Mouse (Mus musculus): ENCODE results near the gene Kctd14. TPM values are rescaled to one million over a fixed set of nuclear protein-coding genes. Genes with fewer than 3 reads are reported as not detected.

Gene Kctd14
- polyA plus RNA-seq, 1 experiment = not detected

GRCm38 (mm10) chr7:97492420-97492819 lies 41.3 kb downstream of the Kctd14 start:
- H3ac ChIP-seq (ENCODE audit: control insufficient read depth, insufficient read length, low read depth) = no peak overlapping the region
- peaks cover 5% of the 10 kb centered on the region for H3K36me3 ChIP-seq (ENCODE audit: control insufficient read depth, insufficient read depth)
- H3K79me3 ChIP-seq (ENCODE audit: low read depth) = no peaks in the 10 kb centered on the region
- TF ChIP-seq FOSL1 (IDR thresholded peaks at IDR 0.05; ENCODE audit: insufficient read depth, low read length, poor library complexity, severe bottlenecking) = no peak
- TF ChIP-seq MYOD1 (IDR thresholded peaks at IDR 0.05; ENCODE audit: control insufficient read depth, insufficient read length, low read depth) = no peak
- no peak for TF ChIP-seq MYOG (IDR thresholded peaks at IDR 0.05; ENCODE audit: control insufficient read depth, extremely low read depth, insufficient read length)
- TF ChIP-seq CEBPB (IDR thresholded peaks at IDR 0.05; ENCODE audit: low read depth) = no peak
- no peak for TF ChIP-seq MAX (IDR thresholded peaks at IDR 0.05)
- no peak for TF ChIP-seq CTCF (IDR thresholded peaks at IDR 0.05; ENCODE audit: control insufficient read depth, insufficient read depth, insufficient read length)
- no peak for TF ChIP-seq USF1 (IDR thresholded peaks at IDR 0.05; ENCODE audit: low read depth)
- no peaks in the 10 kb centered on the region for H3K79me2 ChIP-seq (ENCODE audit: control insufficient read depth, insufficient read depth)
- no peak overlapping the region for H3K4me3 ChIP-seq (ENCODE audit: insufficient read depth, poor library complexity, severe bottlenecking)
- H3K27me3 ChIP-seq (ENCODE audit: control insufficient read depth, insufficient read depth, insufficient read length) = no peaks in the 10 kb centered on the region

GRCm38 (mm10) chr7:97495052-97495451 lies 43.9 kb downstream of the Kctd14 start:
- H3K36me3 ChIP-seq (ENCODE audit: control insufficient read depth, insufficient read depth) = peaks cover 5% of the 10 kb centered on the region
- TF ChIP-seq CTCF (IDR thresholded peaks at IDR 0.05; ENCODE audit: control insufficient read depth, insufficient read depth, insufficient read length) (no peak), CEBPB (IDR thresholded peaks at IDR 0.05; ENCODE audit: low read depth) (no peak), USF1 (IDR thresholded peaks at IDR 0.05; ENCODE audit: low read depth) (no peak), FOSL1 (IDR thresholded peaks at IDR 0.05; ENCODE audit: insufficient read depth, low read length, poor library complexity, severe bottlenecking) (no peak)
- no peaks in the 10 kb centered on the region for H3K79me3 ChIP-seq (ENCODE audit: low read depth)

GRCm38 (mm10) chr7:97500555-97501209 lies 49.6 kb downstream of the Kctd14 start:
- H3K4me3 ChIP-seq (ENCODE audit: insufficient read depth, poor library complexity, severe bottlenecking) = no peak overlapping the region
- H3K79me3 ChIP-seq (ENCODE audit: low read depth) = no peaks in the 10 kb centered on the region
- TF ChIP-seq CTCF (IDR thresholded peaks at IDR 0.05; ENCODE audit: control insufficient read depth, insufficient read depth, insufficient read length) (no peak), MYOG (IDR thresholded peaks at IDR 0.05; ENCODE audit: control insufficient read depth, extremely low read depth, insufficient read length) (no peak), MAX (IDR thresholded peaks at IDR 0.05) (no peak), CEBPB (IDR thresholded peaks at IDR 0.05; ENCODE audit: low read depth) (no peak), MYOD1 (IDR thresholded peaks at IDR 0.05; ENCODE audit: control insufficient read depth, insufficient read length, low read depth) (no peak), USF1 (IDR thresholded peaks at IDR 0.05; ENCODE audit: low read depth) (no peak), FOSL1 (IDR thresholded peaks at IDR 0.05; ENCODE audit: insufficient read depth, low read length, poor library complexity, severe bottlenecking) (no peak)
- H3K36me3 ChIP-seq (ENCODE audit: control insufficient read depth, insufficient read depth) = no peaks in the 10 kb centered on the region
- no peak overlapping the region for H3ac ChIP-seq (ENCODE audit: control insufficient read depth, insufficient read length, low read depth)
- no peaks in the 10 kb centered on the region for H3K27me3 ChIP-seq (ENCODE audit: control insufficient read depth, insufficient read depth, insufficient read length)
- no peaks in the 10 kb centered on the region for H3K79me2 ChIP-seq (ENCODE audit: control insufficient read depth, insufficient read depth)

More at GRCm38 (mm10) chr7:97495052-97495451, 43.9 kb downstream of the Kctd14 start:
- H3ac ChIP-seq (ENCODE audit: control insufficient read depth, insufficient read length, low read depth) = no peak overlapping the region
- H3K79me2 ChIP-seq (ENCODE audit: control insufficient read depth, insufficient read depth) = no peaks in the 10 kb centered on the region
- H3K4me3 ChIP-seq (ENCODE audit: insufficient read depth, poor library complexity, severe bottlenecking) = no peak overlapping the region
- no peaks in the 10 kb centered on the region for H3K27me3 ChIP-seq (ENCODE audit: control insufficient read depth, insufficient read depth, insufficient read length)

Other genes with a start within 250 kb of the Kctd14 start
- gene Usp35, start 119.3 kb upstream of the Kctd14 start, polyA plus RNA-seq (2012; fragmentation: generic; extraction: Trizol) = 1.1 TPM
- gene Kctd21, start 119.0 kb upstream of the Kctd14 start, polyA plus RNA-seq (2012; fragmentation: generic; extraction: Trizol) = 0.77 TPM
- gene Alg8, start 79.7 kb upstream of the Kctd14 start, polyA plus RNA-seq (2012; fragmentation: generic; extraction: Trizol) = 22.3 TPM
- gene Ndufc2, start 51.3 kb upstream of the Kctd14 start, polyA plus RNA-seq (2012; fragmentation: generic; extraction: Trizol) = 209 TPM
- gene Thrsp, start 33.6 kb upstream of the Kctd14 start, polyA plus RNA-seq (2012; fragmentation: generic; extraction: Trizol) = not detected
- gene Ints4, start 29.6 kb downstream of the Kctd14 start, polyA plus RNA-seq (2012; fragmentation: generic; extraction: Trizol) = 24.2 TPM
- gene Aamdc, start 128.2 kb downstream of the Kctd14 start, polyA plus RNA-seq (2012; fragmentation: generic; extraction: Trizol) = 14.1 TPM
- 3.6 TPM for gene Rsf1, start 128.6 kb downstream of the Kctd14 start, polyA plus RNA-seq (2012; fragmentation: generic; extraction: Trizol)
- 66.5 TPM for gene Clns1a, start 245.3 kb downstream of the Kctd14 start, polyA plus RNA-seq (2012; fragmentation: generic; extraction: Trizol)

All from C2C12 (cell line).